ENCODE assay signal across 8 mouse cellular contexts in genomic region chr2:159534951-159535350, GRCm38 (mm10).
A peak's percentile ranks its signal among the peaks of the same experiment; 100 is the strongest.
DNase-seq lines count a peak whose midpoint lies in the region; ATAC-seq and TF ChIP-seq lines count a peak whose summit lies in the region.

No protein-coding gene starts in this region.

- no peak overlapping the region for H3K4me2 ChIP-seq in hindbrain, postnatal 0 days (ENCODE audit: low read depth, low read length)
- no peak overlapping the region for H3K4me2 ChIP-seq in hindbrain, embryonic 16.5 days (ENCODE audit: low read length)
- no peak overlapping the region for H3K4me2 ChIP-seq in intestine, embryonic 15.5 days (replicated peaks)
- H3K4me2 ChIP-seq in neural tube, embryonic 15.5 days, result no peak overlapping the region

- no peak overlapping the region for H3K9ac ChIP-seq in hindbrain, postnatal 0 days (replicated peaks; ENCODE audit: low read length)
- no peak overlapping the region for H3K9ac ChIP-seq in hindbrain, embryonic 16.5 days (ENCODE audit: low read depth, low read length)
- no peak overlapping the region for H3K9ac ChIP-seq in intestine, embryonic 15.5 days
- H3K9ac ChIP-seq in neural tube, embryonic 15.5 days (replicated peaks), result no peak overlapping the region

- DNase-seq in hindbrain, postnatal 0 days (ENCODE audit: low spot score), result peak; percentile 52
- peak; percentile 64 to 90 for DNase-seq in adrenal gland, adult (ENCODE audit: inconsistent age in 2 of 2, low spot score in 1 of 2)
- peak; percentile 64 for DNase-seq in gastrocnemius, postnatal 25 days
- DNase-seq in layer of hippocampus, adult 9-11 months, result peak; percentile 11
- DNase-seq in liver, result no peak

- no peaks in the 10 kb centered on the region for H3K4me1 ChIP-seq in hindbrain, postnatal 0 days (ENCODE audit: insufficient read depth, low read length)
- no peaks in the 10 kb centered on the region for H3K4me1 ChIP-seq in hindbrain, embryonic 16.5 days (ENCODE audit: control insufficient read depth, insufficient read depth, low read depth, low read length)
- no peaks in the 10 kb centered on the region for H3K4me1 ChIP-seq in intestine, embryonic 15.5 days (replicated peaks)
- no peaks in the 10 kb centered on the region for H3K4me1 ChIP-seq in neural tube, embryonic 15.5 days

- no peak for ATAC-seq in hindbrain, postnatal 0 days
- no peak for ATAC-seq in hindbrain, embryonic 16.5 days
- ATAC-seq in intestine, embryonic 15.5 days, result no peak
- no peak for ATAC-seq in neural tube, embryonic 15.5 days (ENCODE audit: low FRiP score)

- no peak overlapping the region for H3K27ac ChIP-seq in hindbrain, postnatal 0 days
- no peak overlapping the region for H3K27ac ChIP-seq in hindbrain, embryonic 16.5 days (ENCODE audit: low read depth, low read length)
- H3K27ac ChIP-seq in intestine, embryonic 15.5 days, result no peak overlapping the region
- no peak overlapping the region for H3K27ac ChIP-seq in neural tube, embryonic 15.5 days (replicated peaks)

- H3K9me3 ChIP-seq in hindbrain, postnatal 0 days (ENCODE audit: low read length), result no peaks in the 10 kb centered on the region
- H3K9me3 ChIP-seq in hindbrain, embryonic 16.5 days (ENCODE audit: control insufficient read depth, low read length), result no peaks in the 10 kb centered on the region
- H3K9me3 ChIP-seq in intestine, embryonic 15.5 days, result no peaks in the 10 kb centered on the region
- H3K9me3 ChIP-seq in neural tube, embryonic 15.5 days (replicated peaks), result no peaks in the 10 kb centered on the region

- H3K36me3 ChIP-seq in hindbrain, postnatal 0 days (ENCODE audit: insufficient read depth, low read length), result no peaks in the 10 kb centered on the region
- H3K36me3 ChIP-seq in hindbrain, embryonic 16.5 days (ENCODE audit: control insufficient read depth, insufficient read depth, low read length), result no peaks in the 10 kb centered on the region
- no peaks in the 10 kb centered on the region for H3K36me3 ChIP-seq in intestine, embryonic 15.5 days
- no peaks in the 10 kb centered on the region for H3K36me3 ChIP-seq in neural tube, embryonic 15.5 days

- no peak; the same call in 1 of the 2 replicates for TF ChIP-seq CTCF in hindbrain, postnatal 0 days (IDR thresholded peaks at IDR 0.05; ENCODE audit: low read depth)

- H3K27me3 ChIP-seq in hindbrain, postnatal 0 days (ENCODE audit: insufficient read depth, low read length), result no peaks in the 10 kb centered on the region
- H3K27me3 ChIP-seq in hindbrain, embryonic 16.5 days (replicated peaks; ENCODE audit: control insufficient read depth, insufficient read depth, low read length), result no peaks in the 10 kb centered on the region
- no peaks in the 10 kb centered on the region for H3K27me3 ChIP-seq in intestine, embryonic 15.5 days (replicated peaks)
- no peaks in the 10 kb centered on the region for H3K27me3 ChIP-seq in neural tube, embryonic 15.5 days (replicated peaks)

- H3K4me3 ChIP-seq in hindbrain, postnatal 0 days (ENCODE audit: low read length), result no peak overlapping the region
- no peak overlapping the region for H3K4me3 ChIP-seq in hindbrain, embryonic 16.5 days (ENCODE audit: low read length)
- no peak overlapping the region for H3K4me3 ChIP-seq in intestine, embryonic 15.5 days (replicated peaks)
- no peak overlapping the region for H3K4me3 ChIP-seq in neural tube, embryonic 15.5 days (replicated peaks)

- WGBS in hindbrain, postnatal 0 days, result 67% methylated on average over 2 of the region's 2 CpGs
- WGBS in hindbrain, embryonic 16.5 days, result 72% methylated on average over 2 of the region's 2 CpGs
- WGBS in intestine, embryonic 15.5 days, result 53% methylated on average over 2 of the region's 2 CpGs
- WGBS in neural tube, embryonic 15.5 days, result 67% methylated on average over 2 of the region's 2 CpGs
